Mouse (Mus musculus): Measurements from ENCODE around the gene Mdk.
A peak's percentile ranks its signal among the peaks of the same experiment; 100 is the strongest.

Gene Mdk

DNA sequence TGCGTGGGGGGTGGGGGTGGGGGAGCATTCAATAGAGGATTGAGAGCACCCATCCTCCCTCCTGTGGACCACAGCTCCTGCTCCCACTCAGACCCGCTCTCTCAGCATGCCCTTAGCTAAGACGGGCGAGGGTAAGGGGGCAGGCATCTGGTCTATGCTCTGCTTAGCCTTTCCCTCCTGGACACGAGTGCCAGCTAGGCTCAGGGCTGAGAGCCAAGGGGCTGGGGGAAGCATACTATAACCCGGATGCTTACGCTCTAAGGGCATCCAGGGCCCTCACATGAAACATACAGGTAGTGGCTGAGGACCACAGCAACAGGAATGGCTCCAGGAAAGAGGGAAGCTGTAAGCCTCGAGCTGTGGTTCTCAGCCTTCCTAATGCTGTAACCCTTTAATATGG lies 26.0 kb upstream of the Mdk start:
- no peak for DNase-seq

DNA sequence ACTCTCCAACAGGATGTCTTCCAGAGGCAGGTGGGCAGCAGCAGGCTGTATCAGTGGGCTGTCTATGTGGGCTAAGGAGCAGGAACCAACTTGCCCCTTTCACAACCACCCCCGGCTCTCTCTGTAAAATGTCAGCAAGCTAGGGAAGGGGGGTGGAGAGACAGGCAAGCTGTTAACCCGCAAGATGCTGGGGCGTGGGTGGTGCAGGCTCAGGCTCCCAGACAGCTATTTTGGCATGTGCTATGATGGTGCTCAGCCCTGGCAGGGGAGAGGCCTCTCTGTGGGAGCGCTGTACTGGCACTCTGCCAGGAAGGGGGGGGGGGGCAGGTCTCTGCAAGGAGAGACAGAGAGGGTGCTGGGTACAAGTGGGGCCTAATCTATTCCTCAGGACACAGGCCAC lies 25.0 kb upstream of the Mdk start:
- DNase-seq = no peak

DNA sequence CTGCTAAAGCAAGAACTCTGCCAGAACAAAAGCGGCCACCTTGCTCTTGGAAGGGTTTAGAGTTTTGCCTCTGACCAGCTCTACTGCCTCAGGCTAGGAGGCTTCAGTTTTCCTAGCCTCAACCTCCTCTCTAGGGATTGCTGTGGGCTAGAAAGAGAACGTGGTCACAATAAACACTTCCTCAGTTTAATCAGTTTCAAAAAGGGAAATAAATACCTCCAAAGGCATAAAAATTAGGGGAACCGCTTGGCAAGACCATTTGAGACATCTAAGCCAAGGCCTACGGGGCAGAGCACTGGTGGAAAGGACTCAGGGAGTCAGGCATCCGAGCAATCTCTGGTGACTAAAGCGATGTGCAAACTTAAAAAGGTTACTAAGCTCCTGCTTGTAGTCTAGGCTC lies 23.8 kb upstream of the Mdk start:
- no peak for DNase-seq

DNA sequence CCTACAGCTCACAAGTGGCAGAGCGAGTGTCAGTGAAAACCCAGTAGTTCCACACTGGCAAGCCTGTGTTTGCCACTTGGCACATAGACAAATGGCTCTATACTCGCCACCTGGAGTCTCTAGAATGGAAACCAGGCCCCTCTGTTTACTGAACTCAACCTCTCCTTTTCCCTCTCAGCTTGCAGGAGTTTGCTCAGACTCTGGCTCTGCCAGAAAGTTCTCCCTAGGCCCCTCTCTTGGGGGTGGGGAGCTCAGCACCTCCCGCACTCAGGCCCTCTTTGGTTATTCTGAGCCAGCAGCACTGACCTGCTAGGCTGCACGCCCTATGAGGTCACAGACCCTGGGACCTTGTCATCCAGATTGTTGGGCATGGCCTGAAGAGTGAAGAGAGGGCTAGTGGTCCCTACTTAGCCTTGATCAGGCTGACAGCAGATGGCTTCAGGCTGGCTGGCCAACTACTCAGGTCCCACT lies 23.1 kb upstream of the Mdk start:
- DNase-seq = no peak

DNA sequence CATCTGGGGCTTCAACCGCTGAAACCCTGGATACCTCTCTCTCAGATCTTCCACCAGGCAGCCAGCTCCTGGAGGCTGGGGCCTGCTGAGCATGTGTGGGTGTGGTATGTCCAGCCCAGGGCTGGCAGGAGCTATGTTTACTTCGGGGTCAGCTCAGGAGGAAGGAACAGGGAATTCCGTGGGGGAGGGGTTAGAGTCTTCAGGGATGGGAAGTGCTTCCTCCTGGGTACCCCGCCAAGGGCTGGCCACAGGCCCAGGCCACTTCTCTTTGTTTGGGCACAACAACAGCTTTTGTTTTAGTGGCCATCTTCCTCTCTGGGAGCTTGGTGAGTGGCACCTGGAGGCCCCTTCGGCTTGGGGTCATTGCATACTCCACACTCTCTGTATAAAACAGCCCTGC lies 21.7 kb upstream of the Mdk start:
- DNase-seq = no peak

DNA sequence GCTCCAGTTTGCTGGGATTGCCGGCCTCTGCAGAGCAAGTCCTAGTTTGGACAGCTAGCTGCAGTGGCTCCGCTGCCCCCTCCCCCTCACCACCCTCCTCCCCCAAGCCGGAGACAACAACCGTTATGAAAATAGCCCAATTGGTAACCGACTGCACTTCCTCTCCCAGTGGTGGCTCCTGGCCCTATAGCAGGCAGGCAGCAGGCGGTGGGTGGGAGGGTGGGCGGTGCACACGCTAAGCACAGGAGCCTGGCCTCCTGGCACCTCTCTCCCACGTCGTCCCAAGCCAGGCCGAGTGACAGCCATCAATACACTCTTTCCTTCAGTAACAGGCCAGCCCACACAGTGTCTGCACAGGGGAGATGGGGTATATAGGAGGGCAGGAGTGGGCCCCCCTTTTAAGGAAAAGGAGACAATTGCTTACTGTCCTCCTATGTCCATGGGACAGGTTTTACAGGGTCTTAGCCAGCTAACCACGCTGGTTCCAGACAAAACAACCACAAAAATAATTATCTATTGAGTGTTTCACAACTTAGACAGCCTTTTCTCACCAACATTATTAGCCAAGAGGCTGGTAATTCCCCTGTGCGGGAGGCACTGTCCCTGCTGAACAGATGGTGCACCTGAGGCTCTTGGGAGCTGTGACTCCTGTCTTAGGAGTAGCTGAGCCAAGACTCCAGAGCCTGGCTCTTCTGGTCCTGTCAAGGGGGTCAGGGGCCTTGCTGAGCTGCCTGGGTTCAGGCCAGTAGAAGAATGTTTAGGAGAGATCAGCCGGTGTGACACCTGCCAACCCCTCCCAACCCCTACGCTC lies 18.4 kb upstream of the Mdk start:
- peak; percentile 66 for DNase-seq

DNA sequence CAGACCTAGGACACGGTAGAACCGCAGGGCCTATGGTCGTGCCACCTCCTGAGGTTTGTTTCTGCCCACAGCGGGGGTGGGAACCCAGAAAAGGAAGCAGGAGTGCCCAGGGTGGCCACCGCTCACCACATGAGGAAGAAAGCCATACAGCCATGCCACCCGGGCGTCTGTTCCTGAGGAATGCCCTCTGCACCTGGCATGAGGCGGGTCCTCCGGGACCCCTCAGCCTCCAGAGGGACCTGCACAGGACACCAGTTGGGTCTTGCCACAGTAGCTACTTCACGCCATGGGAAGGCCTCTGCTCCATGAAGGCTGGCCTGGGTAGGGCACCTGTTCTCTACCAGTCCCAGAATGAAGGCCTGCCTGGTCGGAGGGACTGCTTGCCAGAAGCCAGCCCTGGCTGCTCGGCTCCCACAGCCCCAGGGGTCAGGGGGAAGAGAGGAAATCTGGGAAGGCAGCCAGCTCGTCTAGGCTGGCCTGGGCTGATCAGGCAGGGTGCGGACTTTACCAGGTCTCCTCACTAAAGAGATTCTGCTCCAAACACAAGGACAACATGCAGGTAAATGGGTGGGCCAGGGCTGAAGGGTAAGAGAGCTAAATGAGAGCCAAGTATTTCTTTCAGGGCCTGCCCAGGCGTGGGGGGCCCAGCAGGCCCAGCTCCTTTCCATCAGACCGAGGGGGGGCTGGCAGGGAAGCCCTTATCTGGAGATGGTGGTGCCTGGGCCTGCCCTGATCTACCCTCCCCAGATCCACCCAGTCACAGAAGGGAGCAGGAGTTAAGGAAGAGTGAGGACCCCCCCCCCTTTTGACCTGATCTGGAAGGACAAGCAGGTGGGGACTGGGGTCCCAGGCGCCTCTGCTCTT lies 17.5 kb upstream of the Mdk start:
- DNase-seq = no peak

DNA sequence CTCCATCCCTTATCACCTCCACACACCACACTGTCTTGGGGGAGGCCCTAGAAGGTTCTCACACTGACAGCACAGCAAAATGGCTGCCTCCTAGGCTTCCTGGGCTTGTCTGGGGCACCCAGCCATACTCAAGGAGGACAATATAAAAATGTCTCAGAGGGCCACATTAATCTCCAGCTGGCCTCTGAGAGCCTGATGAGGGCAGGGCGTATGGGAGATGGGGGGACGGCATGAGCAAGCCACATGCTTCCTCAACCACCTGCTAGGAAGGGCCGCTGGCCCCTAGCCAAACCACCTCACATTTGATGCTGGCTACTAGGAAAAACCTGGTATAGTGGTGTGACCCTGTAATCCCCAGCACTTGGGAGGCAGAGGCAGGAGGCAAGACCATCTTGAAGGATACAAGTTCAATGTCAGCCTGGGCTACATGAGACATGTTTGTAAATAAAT lies 16.7 kb upstream of the Mdk start:
- no peak for DNase-seq

DNA sequence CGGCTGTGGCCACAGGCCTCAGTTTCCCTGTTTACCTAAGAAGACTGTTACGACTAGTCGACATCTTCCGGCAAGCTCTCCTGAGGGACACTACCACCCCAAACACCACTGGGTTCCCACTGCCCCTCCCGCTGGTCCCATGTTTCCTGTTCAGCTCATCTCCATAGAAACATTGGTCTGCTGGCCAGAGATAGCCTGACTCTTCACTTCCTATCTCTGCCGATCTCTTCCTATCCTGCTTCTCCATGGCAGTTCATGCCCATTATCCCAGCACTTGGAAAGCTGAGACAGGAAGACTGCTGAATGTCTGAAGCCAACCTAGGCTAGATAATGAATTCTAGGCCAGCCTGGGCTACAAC lies 16.0 kb upstream of the Mdk start:
- no peak for DNase-seq

DNA sequence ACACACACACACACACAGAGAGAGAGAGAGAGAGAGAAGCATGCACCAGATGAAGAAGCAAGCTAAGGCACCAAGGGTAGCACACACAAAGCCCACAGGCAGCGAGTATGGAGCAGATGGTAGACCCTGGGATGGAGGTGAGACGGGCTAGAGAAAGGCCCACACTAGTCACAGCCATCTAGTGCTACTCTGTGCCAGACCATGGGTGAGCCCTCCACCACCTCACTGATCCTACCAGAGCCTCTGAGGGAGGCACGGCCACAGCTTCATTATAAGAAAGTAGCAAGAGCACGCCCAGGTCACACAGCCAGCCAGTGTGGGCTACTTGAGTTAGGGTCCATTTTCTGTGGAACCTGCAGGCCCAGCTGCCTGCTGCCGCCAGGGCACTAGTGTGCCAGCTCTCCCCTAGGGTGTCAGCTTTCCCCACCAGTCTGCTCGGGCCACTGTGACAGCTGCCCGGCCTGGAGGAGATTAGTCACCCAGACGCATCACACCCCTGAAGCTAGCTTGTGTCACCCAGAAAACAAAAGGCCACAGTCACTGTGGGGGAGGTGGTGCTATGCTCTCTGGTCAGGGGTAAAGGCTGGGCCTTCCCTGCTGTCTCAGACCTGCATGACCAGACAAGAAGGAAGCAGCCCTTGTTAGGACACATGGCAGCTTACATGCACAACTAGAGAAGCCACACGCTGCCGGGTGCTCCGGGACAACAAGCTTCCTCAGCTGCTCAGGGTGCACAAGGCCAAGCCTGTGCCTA lies 15.5 kb upstream of the Mdk start:
- DNase-seq = no peak

DNA sequence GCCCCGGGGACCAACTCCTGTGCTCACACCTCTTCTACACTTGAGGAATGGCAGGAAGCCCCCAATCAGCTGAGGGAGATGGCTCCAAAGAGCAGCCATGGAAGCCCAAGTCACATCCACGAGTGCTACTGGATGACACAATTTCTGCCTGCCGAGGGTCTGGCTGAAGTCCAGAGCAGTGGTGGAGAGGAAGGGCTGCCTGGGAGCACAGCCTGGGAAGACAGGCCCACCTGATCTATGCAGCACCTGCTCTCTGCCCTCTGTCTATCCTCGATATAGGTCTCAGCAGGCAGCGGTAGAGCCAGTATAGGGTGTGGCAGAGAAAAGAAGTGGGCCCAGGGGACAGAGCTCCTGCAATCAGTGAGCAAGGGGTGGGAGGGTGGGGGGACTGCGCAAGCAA lies 14.7 kb upstream of the Mdk start:
- no peak for DNase-seq

DNA sequence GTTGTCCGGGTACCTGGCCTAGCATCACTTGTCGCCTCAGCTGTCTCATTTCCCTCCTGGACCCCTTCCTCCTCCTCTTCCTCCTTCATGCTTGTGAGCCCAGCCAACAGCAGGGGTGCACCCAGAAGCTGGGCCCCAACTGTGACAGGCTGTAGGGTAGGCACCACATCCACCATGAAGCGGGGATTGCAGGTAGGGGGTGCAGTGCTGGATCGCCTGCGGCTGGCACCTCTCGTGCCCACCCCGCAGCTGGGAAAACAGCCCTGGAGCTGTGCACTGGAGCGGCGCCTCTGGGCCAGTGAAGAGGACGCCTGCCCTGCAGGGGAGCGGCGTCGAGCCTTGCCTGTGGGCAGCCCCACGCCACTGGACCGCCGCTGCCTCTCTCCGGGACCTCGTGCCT lies 13.4 kb upstream of the Mdk start, which contains the start of gene Gm9821:
Gene Gm9821 (plus strand): TSS at position 221 of the 400 bp plus-strand sequence.
- DNase-seq = no peak

DNA sequence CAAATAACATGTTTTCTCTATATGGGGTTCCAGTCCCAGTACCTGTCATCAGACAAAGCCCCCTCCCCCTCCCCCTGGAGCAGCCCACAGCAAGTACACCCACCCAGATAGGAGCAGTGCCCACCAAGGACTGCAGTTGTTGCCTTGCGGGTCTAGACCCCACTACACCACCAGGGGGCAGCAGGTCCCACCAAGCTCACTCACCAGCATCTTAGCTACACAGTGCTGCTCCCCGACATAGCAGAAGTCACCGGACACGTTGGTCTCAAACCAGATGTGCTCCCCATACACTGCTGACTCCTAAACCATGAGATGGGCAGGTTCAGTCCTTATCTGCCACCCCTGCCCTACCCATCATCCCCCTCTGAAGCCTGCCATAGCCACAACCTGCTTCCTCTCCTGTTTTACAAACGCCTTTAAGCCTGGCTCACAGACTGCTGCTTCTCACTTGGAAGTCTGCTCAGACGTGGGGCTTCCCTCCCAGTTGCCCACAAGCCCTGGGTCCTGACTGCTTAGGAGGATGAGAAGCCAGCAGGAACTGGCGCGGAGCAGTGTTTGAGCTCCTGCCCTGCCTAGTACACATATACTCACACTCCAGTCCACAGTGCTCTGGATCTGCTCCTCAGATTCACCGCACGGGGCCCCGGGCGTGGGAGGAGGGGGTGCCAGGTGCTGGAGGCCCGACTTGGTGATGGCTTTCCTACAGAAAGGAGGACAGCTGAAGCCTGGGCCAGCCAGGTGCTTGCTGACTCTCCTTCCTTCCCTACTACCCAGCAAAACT lies 12.3 kb upstream of the Mdk start:
- DNase-seq = peak; percentile 81

DNA sequence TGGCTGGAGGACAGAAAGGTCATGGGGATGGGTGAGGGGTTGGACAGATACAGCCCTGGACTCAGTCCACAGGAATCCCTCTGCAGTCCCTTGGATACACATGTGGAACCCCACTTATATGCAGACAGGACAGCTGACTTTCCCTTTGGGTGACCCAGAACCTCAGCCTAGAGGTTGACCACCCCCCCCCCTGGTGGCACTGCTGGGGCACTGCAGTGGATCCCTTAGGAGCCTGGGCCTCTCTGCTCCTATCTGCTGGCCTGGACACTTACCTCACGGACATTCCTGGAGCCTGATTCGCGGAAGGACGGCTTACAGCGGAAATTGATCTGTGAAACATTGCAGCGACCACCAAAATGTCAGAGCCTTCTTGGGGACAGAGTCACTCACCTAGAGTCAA lies 10.3 kb upstream of the Mdk start:
- no peak for DNase-seq

DNA sequence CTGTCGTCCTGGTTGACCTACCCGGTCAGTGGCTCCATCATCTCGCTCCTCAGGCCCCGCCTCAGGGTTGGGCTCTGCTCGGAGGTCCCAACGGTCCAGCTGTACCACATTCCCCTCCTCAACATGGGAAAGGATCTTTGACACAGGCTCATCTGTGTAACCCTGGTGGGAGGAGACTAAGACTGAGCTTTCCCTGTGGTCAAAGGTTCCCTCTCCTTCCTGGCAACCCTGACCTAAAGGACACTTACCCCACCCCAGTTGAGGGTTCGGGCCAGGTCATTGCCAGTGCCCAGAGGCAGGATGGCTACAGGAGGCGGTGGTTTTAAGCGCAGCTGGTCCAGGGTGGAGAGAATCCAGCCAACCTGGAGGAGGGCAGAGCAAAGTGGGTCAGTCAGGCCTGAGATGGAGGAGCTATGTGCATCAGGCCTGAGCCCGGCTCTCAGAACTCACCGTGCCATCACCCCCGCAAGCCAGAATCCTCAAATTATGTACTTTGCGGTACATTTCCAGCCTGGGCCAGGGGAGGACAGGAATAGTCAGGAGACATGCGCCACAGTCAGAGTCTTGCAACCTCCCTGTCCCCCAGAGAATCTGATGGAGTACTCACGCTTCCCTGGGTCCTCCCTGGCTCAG lies 7.3 kb upstream of the Mdk start:
- no peak for DNase-seq

DNA sequence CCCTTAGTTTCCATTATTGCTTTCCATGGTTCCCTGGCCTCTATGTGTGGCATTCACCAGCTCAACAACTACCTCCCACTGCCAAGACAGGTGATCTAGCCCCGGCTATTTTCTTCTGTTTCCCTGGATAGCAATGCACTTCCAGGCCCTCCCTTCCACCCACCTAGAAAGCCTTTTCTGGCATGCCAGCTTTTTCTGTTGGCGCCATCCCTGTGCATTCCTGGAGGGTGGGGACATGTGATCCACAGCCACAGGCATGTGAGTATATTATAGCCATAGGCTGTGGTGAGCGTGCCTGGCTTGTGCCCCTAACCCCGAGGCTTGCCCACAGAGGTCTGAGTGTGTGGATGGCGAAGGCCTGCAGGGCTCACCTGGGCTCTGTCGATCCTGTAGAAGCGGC lies 4.1 kb upstream of the Mdk start:
- no peak for DNase-seq

DNA sequence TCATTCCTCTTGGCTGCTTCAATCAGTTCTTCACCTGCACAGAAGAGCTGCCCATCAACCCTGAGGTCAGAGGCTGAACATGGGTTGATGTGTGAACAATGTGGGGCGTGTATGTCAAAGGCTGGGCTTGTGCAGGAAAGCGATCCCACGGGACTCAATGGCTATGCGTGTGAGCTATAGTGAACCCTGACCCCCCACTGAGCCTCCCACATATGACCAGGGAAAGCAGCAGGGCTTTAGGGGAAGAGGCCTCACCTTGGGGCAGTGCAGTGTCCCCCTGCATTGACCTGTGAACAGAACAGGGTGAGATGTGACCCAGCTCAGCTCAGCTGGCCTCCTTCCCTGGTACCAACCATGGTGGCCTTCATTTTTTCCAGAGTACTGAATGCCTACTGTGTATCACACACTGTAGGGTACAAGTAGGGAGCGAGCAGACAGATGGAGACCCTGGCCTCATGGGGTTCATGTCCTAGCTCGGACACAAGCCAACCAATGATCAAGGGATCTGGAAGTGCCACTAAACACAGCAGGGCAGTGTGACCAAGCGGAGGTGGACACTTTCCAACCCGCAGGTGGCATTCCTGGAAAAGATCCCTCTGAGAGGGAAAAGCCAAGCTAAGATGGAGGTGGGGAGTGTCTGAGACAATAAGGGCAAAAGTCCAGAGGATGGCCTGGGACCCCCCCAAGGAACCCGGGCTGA lies 2.9 kb upstream of the Mdk start:
- DNase-seq = no peak

DNA sequence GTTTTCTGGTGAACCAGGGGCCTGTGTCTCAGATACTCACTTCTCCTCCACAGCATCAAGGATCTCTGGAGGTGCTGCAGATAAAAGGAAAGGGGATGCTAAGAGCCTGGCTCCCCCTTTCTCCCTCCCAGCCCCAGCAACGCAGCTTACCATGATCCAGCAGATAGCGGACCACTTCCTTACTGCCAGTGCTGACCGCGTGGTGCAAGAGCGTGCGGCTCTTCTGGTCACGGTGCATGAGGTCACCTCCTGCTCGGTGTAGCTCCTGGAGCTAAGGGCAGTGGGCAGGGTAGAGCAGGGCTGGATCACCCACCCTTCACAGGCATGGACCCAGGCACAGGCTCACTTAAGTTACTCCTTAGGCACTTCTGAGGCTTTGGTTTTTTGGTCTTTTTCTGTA lies 1.9 kb upstream of the Mdk start:
- no peak for DNase-seq

DNA sequence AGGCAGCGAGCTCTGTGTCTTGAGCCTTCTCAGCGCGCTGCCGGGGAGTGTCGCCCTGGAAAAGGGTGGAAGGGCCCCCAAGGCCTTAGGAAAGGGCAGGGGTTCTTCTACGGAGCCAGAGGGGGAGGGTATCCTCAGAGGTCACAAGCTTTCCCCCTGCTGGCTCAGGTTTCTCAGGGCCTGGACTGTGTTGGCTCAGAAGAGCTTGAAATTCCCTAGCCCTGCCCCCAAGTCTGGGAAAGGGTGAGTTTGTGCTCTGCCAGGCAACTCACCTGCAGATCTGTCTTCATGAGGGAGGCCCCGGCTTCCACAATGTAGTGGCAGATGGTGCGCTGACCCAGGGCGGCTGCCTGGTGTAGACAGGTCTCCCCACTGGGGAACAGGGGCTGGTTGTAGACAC lies 1.4 kb upstream of the Mdk start:
- DNase-seq = peak; percentile 71

DNA sequence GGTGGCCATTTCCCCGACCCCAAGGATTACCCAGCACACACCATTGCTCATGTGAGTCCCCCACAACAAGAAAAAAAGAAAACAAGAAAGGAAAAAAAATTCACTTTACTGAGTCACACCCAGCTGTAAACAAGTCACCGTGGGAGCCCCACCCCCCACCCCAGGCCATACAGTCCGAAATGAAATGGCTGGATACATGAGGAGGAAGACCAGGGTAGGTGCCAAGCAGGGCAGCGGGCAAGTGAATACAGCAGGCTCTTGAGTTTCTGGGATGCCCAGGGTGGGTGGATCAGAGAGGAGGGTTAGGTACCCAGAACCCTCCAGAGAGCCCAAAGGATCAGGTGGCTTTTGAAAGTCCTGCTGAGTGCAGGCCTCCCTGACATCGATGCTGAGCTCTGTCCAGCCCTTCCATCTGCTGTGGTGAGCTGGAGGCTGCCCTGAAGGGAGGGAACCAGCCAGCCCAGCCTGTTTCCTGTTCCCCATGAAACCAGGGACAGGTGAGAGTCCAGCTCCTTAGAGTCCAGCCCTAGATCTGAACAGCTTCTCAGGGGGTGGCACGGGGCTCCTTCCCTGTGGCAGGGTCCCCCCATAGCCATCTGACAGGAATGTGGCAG lies 747 bp upstream of the Mdk start:
- peak; percentile 42 for DNase-seq
